Mouse (Mus musculus) frontal cortex, postnatal 10 days (tissue): ENCODE measurements at regions not wholly inside any gene's neighbourhood (a gene's known extent, or its start where the extent isn't known, plus 50 kb on each side); places are given as distances from the start of the nearest gene placed in this dataset.

ENCODE experiments used
- DNase-seq, 2 experiments: peaks; one replicate each; pipeline ENCODE4 v3.0.0; 2022; ENCODE audit warnings: low spot score in 2 of 2, mixed read lengths in 1 of 2

- no peak for DNase-seq
These were observed 170.1 kb downstream of the Gas1 start for GRCm38 (mm10) chr13:60007031-60007430.

DNA sequence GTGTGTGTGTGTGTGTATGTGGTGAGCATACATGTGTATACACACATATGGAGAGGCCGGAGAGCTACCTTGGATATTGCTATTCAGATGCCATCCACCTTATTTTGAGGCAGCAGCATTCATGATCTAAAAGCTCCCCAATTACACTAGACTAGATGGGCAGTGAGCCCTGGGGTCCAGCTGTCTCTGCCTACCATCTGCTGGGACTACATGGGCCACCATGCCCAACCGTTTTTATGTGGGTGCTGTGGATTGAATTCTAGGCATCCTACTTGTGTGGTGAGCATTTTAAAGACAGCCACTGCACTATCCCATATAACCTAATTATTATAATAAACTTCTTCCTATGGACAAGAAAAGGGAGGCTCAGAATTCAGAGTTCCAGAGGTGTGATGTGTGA, 172.6 kb downstream of the Gas1 start:
- DNase-seq = no peak

DNA sequence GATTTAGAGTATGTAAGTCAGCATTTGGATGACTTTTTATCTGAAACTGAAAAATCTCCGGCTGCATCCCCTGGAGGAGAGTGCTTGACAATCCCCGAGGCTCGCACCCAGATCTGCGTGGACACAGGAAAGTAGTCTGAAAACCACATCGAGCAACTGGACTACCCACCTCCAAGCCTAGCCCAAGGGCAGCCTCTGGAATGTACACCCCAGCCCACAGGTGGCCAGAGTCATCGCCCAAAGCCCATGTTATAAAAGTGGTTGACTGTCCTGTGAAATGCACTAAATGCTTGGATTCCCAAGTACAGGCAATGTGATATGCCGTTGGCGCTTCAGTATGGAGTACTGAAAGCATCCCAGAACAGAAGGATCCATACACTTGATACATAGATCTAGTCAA, 175.1 kb downstream of the Gas1 start:
- DNase-seq = no peak

GRCm38 (mm10) chr13:60001637-60002036, 175.5 kb downstream of the Gas1 start:
- no peak for DNase-seq

- DNase-seq = no peak
These were observed 176.4 kb downstream of the Gas1 start for GRCm38 (mm10) chr13:60000618-60001347.

DNA sequence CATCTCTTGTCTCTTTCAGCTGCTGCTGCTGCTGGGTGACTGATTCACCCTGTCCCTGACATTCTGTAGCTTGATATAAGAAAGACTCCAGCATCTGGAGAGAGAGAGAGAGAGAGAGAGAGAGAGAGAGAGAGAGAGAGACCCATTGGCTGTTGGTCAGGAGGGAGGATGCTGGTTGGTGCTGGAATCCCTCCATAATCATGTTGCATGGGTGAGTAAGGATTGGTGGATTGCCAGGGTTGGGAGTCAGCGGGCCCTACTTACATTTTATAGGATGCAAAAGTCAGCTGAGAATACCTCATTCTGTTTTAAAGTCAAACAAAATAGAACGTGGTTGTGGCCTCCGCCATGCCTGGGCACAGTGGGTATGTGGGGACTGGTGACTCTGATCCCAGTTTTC, 174.5 kb upstream of the Tut7 start:
- DNase-seq = no peak

- no peak for DNase-seq
These were observed 173.3 kb upstream of the Tut7 start for GRCm38 (mm10) chr13:59996146-59996814.

- no peak for DNase-seq
These were observed 170.0 kb upstream of the Tut7 start for GRCm38 (mm10) chr13:59992780-59993501.

GRCm38 (mm10) chr13:59992346-59992745, 169.4 kb upstream of the Tut7 start:
- no peak for DNase-seq

- no peak for DNase-seq
These were observed 167.7 kb upstream of the Tut7 start for GRCm38 (mm10) chr13:59990402-59991280.

GRCm38 (mm10) chr13:59988393-59988965, 165.5 kb upstream of the Tut7 start:
- DNase-seq = no peak

GRCm38 (mm10) chr13:59976425-59976824, 153.5 kb upstream of the Tut7 start:
- DNase-seq = no peak

- peak in 1 of 2 experiments; percentile 8 for DNase-seq
These were observed 149.1 kb upstream of the Tut7 start for GRCm38 (mm10) chr13:59972093-59972427.

- DNase-seq = no peak
These were observed 148.5 kb upstream of the Tut7 start for GRCm38 (mm10) chr13:59971231-59972092.

GRCm38 (mm10) chr13:59970430-59970829, 147.5 kb upstream of the Tut7 start:
- DNase-seq = no peak

GRCm38 (mm10) chr13:59969484-59969883, 146.5 kb upstream of the Tut7 start:
- DNase-seq = no peak

- DNase-seq = no peak
These were observed 145.8 kb upstream of the Tut7 start for GRCm38 (mm10) chr13:59968584-59969240.

DNA sequence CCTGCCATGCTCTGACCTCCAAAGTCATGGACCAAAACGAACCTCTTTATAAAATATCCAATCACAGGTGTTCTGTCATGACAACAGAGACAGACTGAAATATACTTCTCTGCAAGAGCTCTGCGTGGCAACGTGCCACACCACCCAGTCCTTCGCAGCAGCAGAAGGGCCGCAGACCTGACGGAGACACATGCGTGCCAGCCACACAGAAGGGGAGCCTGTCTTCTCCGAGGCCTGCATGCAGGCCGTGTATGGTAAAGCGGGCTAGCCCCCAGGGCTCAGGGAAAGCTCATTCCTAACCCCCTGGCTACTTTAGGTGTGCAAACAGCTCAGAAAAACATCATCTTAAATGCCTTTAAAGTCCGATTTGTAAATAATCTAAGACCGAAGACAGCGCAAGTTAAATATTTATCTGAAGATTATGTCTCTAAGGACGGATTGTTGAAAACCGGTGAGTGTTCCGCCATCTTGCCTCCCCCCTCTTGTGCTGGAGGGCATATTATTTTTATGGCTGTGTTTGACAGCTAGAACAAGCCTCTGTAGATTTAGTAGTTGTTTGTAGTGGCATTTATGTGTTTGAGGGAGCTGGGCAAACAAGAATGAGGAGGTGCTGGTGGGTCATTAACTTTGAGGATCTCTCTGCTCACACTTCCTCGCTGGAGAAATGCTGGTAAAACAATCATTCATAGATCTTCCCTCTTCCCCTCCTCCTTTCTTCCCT, 143.7 kb upstream of the Tut7 start:
- no peak for DNase-seq

DNA sequence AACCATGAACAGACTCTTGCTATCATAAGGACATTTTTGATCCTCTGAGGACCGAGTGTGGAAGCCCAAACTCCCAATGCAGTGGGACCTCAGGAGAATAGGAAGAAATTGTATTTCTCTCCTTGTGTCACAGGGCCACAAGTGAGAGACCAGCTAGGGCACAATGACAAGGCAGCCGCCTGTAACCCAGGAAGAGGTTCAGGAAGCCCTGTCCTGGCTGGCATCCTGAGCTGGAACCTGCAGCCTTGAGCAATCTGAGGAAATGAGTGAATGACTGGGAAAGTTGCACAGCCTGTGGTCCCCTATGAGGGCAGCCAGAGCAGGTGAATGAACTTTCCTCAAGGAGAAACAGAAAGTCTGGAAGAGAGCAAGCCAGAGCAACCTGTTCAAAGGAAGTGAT, 142.0 kb upstream of the Tut7 start:
- DNase-seq = no peak
